Mouse (Mus musculus) stomach, embryonic 14.5 days (tissue): ENCODE results near the gene Gm4787. TPM values are rescaled to one million over a fixed set of nuclear protein-coding genes. Genes with fewer than 3 reads are reported as not detected.

Experiments
- ATAC-seq: fragments of 200-750 bp; cut with Nextera tagmentation; 2 replicates; pipeline ENCODE4 v1.8.0; 2017; ENCODE audit warnings: low read depth, moderate TSS enrichment; ENCODE audit not compliant: insufficient number of reproducible peaks, insufficient read depth, low FRiP score
- H3K27ac ChIP-seq: fragments of 300-500 bp; sonication (generic); 2 replicates; pipeline ENCODE4 v1.5.1; 2014; ENCODE audit warnings: mild to moderate bottlenecking, low read length, moderate library complexity, mixed read lengths
- H3K27me3 ChIP-seq: fragments of 300-500 bp; sonication (generic); 2 replicates; pipeline ENCODE4 v1.6.1; 2014; ENCODE audit warnings: low read length, control low read depth, mixed read lengths; ENCODE audit not compliant: control insufficient read depth, insufficient read depth
- H3K36me3 ChIP-seq: fragments of 300-500 bp; sonication (generic); 2 replicates; pipeline ENCODE4 v1.6.1; 2014; ENCODE audit warnings: mild to moderate bottlenecking, control low read depth, low read length, moderate library complexity, mixed read lengths; ENCODE audit not compliant: control insufficient read depth, insufficient read depth
- H3K4me1 ChIP-seq: fragments of 300-500 bp; sonication (generic); 2 replicates; pipeline ENCODE4 v1.6.1; 2014; ENCODE audit warnings: low read length, control low read depth, mixed read lengths; ENCODE audit not compliant: control insufficient read depth, insufficient read depth
- H3K4me2 ChIP-seq: fragments of 300-500 bp; sonication (generic); replicated peaks from 2 replicates; pipeline ENCODE4 v1.6.1; 2014; ENCODE audit warnings: low read depth, low read length, control low read depth
- H3K4me3 ChIP-seq: fragments of 300-500 bp; sonication (generic); 2 replicates; pipeline ENCODE4 v1.5.1; 2014; ENCODE audit warnings: low read depth, low read length, control low read depth
- H3K9ac ChIP-seq: fragments of 300-500 bp; sonication (generic); replicated peaks from 2 replicates; pipeline ENCODE4 v1.6.1; 2014; ENCODE audit warnings: low read depth, mild to moderate bottlenecking, control low read depth, low read length, moderate library complexity, mixed read lengths
- H3K9me3 ChIP-seq: fragments of 300-500 bp; sonication (generic); 2 replicates; pipeline ENCODE4 v1.6.1; 2016; ENCODE audit warnings: low read depth, low read length, control low read depth; ENCODE audit not compliant: control insufficient read depth
- WGBS: fragments of 180-500 bp; shearing (Covaris S2); extraction: QIAGEN DNeasy Blood & Tissue Kit; methylation state at CpG from one replicate; pipeline ENCODE4 v1.1.7; 2014; 5-methylcytosine and 5-hydroxymethylcytosine counted together
- polyA plus RNA-seq: library from polyadenylated mRNA; unstranded; fragments of >200 nt; fragmentation: Nextera tagmentation; extraction: Ambion mirVana; gene quantifications from 2 replicates; pipeline ENCODE4 v1.2.1, GENCODE M21; 2014

The Gm4787 gene
- polyA plus RNA-seq, 1 experiment from 2014 or later: 0.74 TPM

DNA sequence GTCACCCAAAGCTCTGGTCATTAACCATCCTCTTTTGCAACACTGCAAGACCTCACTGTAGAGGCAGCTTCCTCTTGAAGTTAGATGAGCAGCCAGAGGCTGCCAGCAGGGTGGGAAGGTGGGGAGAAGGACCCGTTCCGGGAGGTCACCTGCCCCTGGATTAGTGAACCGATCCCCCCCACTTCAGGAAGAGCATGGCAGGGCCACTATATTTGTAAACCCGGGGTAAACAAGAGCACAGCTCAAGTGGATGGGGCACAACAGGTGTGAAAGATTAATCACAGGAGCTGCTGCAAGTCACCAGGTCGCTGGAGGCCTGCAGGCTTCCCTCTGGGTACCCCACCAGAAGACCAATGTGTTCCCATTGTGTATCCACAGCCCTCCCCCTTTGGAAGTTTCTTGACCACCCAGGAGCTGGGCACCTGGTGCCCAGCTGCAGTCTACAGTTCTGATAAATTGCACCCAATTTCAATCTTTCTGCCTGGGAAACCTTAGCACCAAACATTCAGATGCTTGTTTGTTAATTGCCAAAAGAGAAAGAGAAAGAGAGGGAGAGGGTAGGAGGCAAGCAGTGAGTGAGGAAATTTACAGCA, 48.1 kb downstream of the Gm4787 start:
- H3K27me3 ChIP-seq: 0 out of 2 replicates have a peak, but pooled peaks cover 5% of the 10 kb centered on the region
- no peak overlapping the region for H3K9ac ChIP-seq
- ATAC-seq: no peak; the same call in 1 of the 2 replicates
- H3K4me2 ChIP-seq: no peak overlapping the region
- H3K4me1 ChIP-seq: no peaks in the 10 kb centered on the region
- WGBS: 36% methylated on average over 5 of the region's 5 CpGs
- no peak overlapping the region for H3K4me3 ChIP-seq
- H3K36me3 ChIP-seq: no peaks in the 10 kb centered on the region
- H3K27ac ChIP-seq: no peak overlapping the region
- no peaks in the 10 kb centered on the region for H3K9me3 ChIP-seq

Other genes starting within 250 kb of the Gm4787 start
- 0.52 and 0.86 TPM in 2 replicates for gene Slc8a3, start 46.3 kb downstream of the Gm4787 start, polyA plus RNA-seq
- gene Adam4, start 42.5 kb upstream of the Gm4787 start, polyA plus RNA-seq: 0.90 and 1.3 TPM in 2 replicates
- 151 and 163 TPM in 2 replicates for gene Cox16, start 105.7 kb upstream of the Gm4787 start, polyA plus RNA-seq
- 28.7 and 30.0 TPM in 2 replicates for gene Gm20498, start 153.4 kb upstream of the Gm4787 start, polyA plus RNA-seq
- 43.5 and 46.0 TPM in 2 replicates for gene Synj2bp, start 153.4 kb upstream of the Gm4787 start, polyA plus RNA-seq
- gene Adam21, start 189.0 kb upstream of the Gm4787 start, polyA plus RNA-seq: 0.25 TPM in 2 replicates
- 66.5 and 69.7 TPM in 2 replicates for gene Med6, start 215.5 kb upstream of the Gm4787 start, polyA plus RNA-seq